Mouse (Mus musculus): ENCODE data around the gene Rab40b. TPM values are rescaled to one million over a fixed set of nuclear protein-coding genes. Genes with fewer than 3 reads are reported as not detected.
"Not testable (repeated sequence)": the region's sequence is repeated elsewhere in the genome, so short reads cannot be mapped to it uniquely, and the experiment has no call there.

The Rab40b gene
- total RNA-seq, 2 experiments from 2014 or later: 0.57 TPM; not detected in 1

GRCm38 (mm10) chr11:121369622-121370021, 18.4 kb downstream of the Rab40b start:
- peak; percentile 78 for ATAC-seq (replicated peaks; ENCODE audit: poor library complexity)

GRCm38 (mm10) chr11:121368731-121369130, 19.3 kb downstream of the Rab40b start:
- ATAC-seq (replicated peaks; ENCODE audit: poor library complexity): peak; percentile 90

GRCm38 (mm10) chr11:121367170-121367707, 20.8 kb downstream of the Rab40b start:
- no peak for ATAC-seq (replicated peaks; ENCODE audit: poor library complexity)

- ATAC-seq (replicated peaks; ENCODE audit: poor library complexity): peak; percentile 99
Measured at GRCm38 (mm10) chr11:121362212-121362611, 25.8 kb downstream of the Rab40b start.

GRCm38 (mm10) chr11:121354091-121354707, 33.9 kb downstream of the Rab40b start, which contains the start of gene Wdr45b:
Gene Wdr45b (minus strand): TSS chr11:121354445.
- ATAC-seq (replicated peaks; ENCODE audit: poor library complexity): peak; percentile 96

- ATAC-seq (replicated peaks; ENCODE audit: poor library complexity): peak; percentile 29
Measured at GRCm38 (mm10) chr11:121353326-121354090, 34.5 kb downstream of the Rab40b start.

GRCm38 (mm10) chr11:121348727-121349126, 39.3 kb downstream of the Rab40b start:
- not testable (repeated sequence) for ATAC-seq (replicated peaks; ENCODE audit: poor library complexity)

- no peak for ATAC-seq (replicated peaks; ENCODE audit: poor library complexity)
Measured at GRCm38 (mm10) chr11:121348166-121348565, 39.9 kb downstream of the Rab40b start.

- ATAC-seq (replicated peaks; ENCODE audit: poor library complexity): peak; percentile 88
Measured at GRCm38 (mm10) chr11:121347036-121347435, 41.0 kb downstream of the Rab40b start.

GRCm38 (mm10) chr11:121342423-121342822, 45.6 kb downstream of the Rab40b start:
- peak; percentile 38; the same call in 1 of the 2 replicates for ATAC-seq (replicated peaks; ENCODE audit: poor library complexity)

- ATAC-seq (replicated peaks; ENCODE audit: poor library complexity): peak; percentile 48
Measured at GRCm38 (mm10) chr11:121340287-121340686, 47.8 kb downstream of the Rab40b start.

- 0 out of 2 replicates have a peak, but pooled peaks have one; percentile 13 for ATAC-seq (replicated peaks; ENCODE audit: poor library complexity)
Measured at GRCm38 (mm10) chr11:121339647-121340046, 48.4 kb downstream of the Rab40b start.

GRCm38 (mm10) chr11:121331641-121332040, 56.4 kb downstream of the Rab40b start:
- ATAC-seq (replicated peaks; ENCODE audit: poor library complexity): no peak

GRCm38 (mm10) chr11:121328619-121329018, 59.4 kb downstream of the Rab40b start:
- no peak for ATAC-seq (replicated peaks; ENCODE audit: poor library complexity)

GRCm38 (mm10) chr11:121328206-121328605, 59.8 kb downstream of the Rab40b start:
- no peak for ATAC-seq (replicated peaks; ENCODE audit: poor library complexity)

- ATAC-seq (replicated peaks; ENCODE audit: poor library complexity): no peak
Measured at GRCm38 (mm10) chr11:121326681-121327080, 61.4 kb downstream of the Rab40b start.

- ATAC-seq (replicated peaks; ENCODE audit: poor library complexity): no peak
Measured at GRCm38 (mm10) chr11:121326034-121326433, 62.0 kb downstream of the Rab40b start.

- not testable (repeated sequence) for ATAC-seq (replicated peaks; ENCODE audit: poor library complexity)
Measured at GRCm38 (mm10) chr11:121307712-121308111, 80.3 kb downstream of the Rab40b start.

GRCm38 (mm10) chr11:121306608-121307007, 81.4 kb downstream of the Rab40b start:
- ATAC-seq (replicated peaks; ENCODE audit: poor library complexity): no peak
